Mouse (Mus musculus) neural tube, embryonic 14.5 days (tissue): ENCODE measurements around the gene Gm12394. TPM values are rescaled to one million over a fixed set of nuclear protein-coding genes. Genes with fewer than 3 reads are reported as not detected.

ENCODE experiments used
- polyA plus RNA-seq: library from polyadenylated mRNA; unstranded; fragments of >200 nt; fragmentation: Nextera tagmentation; extraction: Ambion mirVana; gene quantifications from 2 replicates; pipeline ENCODE4 v1.2.1, GENCODE M21; 2014

The Gm12394 gene
- polyA plus RNA-seq, 1 experiment from 2014 or later, result 0.79 TPM

Other genes starting within 250 kb of the Gm12394 start
- gene Gm10591, start 244.6 kb downstream of the Gm12394 start, polyA plus RNA-seq, result not detected in 2 replicates
- not detected in 2 replicates for gene Gm2564, start 227.1 kb downstream of the Gm12394 start, polyA plus RNA-seq
- not detected in 2 replicates for gene Ccl27b, start 201.5 kb downstream of the Gm12394 start, polyA plus RNA-seq
- not detected in 2 replicates for gene Il11ra2, start 194.9 kb downstream of the Gm12394 start, polyA plus RNA-seq
- 1.4 TPM in 1 of 2 replicates, not detected in the other for gene 4930578G10Rik, start 121.2 kb downstream of the Gm12394 start, polyA plus RNA-seq
- gene Ccl19, start 100.2 kb downstream of the Gm12394 start, polyA plus RNA-seq, result 0.45 TPM in 1 of 2 replicates, not detected in the other
- 0.68 and 1.1 TPM in 2 replicates for gene Ccl21a, start 82.8 kb downstream of the Gm12394 start, polyA plus RNA-seq
- gene Fam205a1, start 2.9 kb downstream of the Gm12394 start, polyA plus RNA-seq, result 0.12 and 0.23 TPM in 2 replicates
- gene Fam205c, start 17.5 kb upstream of the Gm12394 start, polyA plus RNA-seq, result 2.1 and 4.8 TPM in 2 replicates
- 41.1 and 48.7 TPM in 2 replicates for gene Phf24, start 59.9 kb upstream of the Gm12394 start, polyA plus RNA-seq
- 44.1 and 44.7 TPM in 2 replicates for gene Dnajb5, start 93.0 kb upstream of the Gm12394 start, polyA plus RNA-seq
- 0.50 and 1.1 TPM in 2 replicates for gene 1700022I11Rik, start 112.8 kb upstream of the Gm12394 start, polyA plus RNA-seq
- 435 and 534 TPM in 2 replicates for gene Vcp, start 143.7 kb upstream of the Gm12394 start, polyA plus RNA-seq
- 18.9 and 21.6 TPM in 2 replicates for gene Fancg, start 153.7 kb upstream of the Gm12394 start, polyA plus RNA-seq
- 24.6 and 26.4 TPM in 2 replicates for gene Pigo, start 169.0 kb upstream of the Gm12394 start, polyA plus RNA-seq
- 223 and 227 TPM in 2 replicates for gene Stoml2, start 174.9 kb upstream of the Gm12394 start, polyA plus RNA-seq
- 22.8 and 25.2 TPM in 2 replicates for gene Fam214b, start 189.4 kb upstream of the Gm12394 start, polyA plus RNA-seq
- 17.5 and 20.3 TPM in 2 replicates for gene Unc13b, start 202.2 kb upstream of the Gm12394 start, polyA plus RNA-seq